Mouse (Mus musculus): ENCODE results near the gene Pdilt. TPM values are rescaled to one million over a fixed set of nuclear protein-coding genes. Genes with fewer than 3 reads are reported as not detected.

Pdilt gene
- polyA plus RNA-seq, 1 experiment, result not detected

DNA sequence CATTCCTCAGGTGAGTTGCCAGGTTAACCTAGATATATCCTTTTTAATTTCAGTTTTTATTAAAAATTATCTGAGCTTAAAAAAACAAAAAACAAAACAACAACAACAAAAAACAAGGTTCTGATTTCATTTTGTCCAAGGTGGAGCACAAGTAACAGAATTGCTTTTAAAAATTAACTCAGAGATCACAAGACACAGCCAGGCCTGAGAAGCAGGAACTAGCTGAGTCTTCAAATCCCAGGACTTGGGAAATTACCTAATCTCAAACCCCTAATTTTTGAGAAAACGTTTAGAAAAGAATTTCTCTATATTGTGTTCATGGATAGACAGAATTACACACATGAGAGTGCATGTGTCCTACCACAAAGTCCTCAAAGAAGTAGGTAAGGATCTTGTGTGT, 9.6 kb upstream of the Pdilt start:
- TF ChIP-seq CTCF (IDR thresholded peaks at IDR 0.05; ENCODE audit: low read depth, low read length) (no peak), POLR2A (IDR thresholded peaks at IDR 0.05; ENCODE audit: borderline replicate concordance, low read depth, low read length) (no peak)
- Histone ChIP-seq H3K27ac (ENCODE audit: insufficient read depth, low read depth, low read length) (no peak overlapping the region), H3K4me3 (ENCODE audit: insufficient read depth, low read length) (no peak overlapping the region), H3K4me1 (ENCODE audit: control insufficient read depth, insufficient read depth, low read length) (no peaks in the 10 kb centered on the region)

DNA sequence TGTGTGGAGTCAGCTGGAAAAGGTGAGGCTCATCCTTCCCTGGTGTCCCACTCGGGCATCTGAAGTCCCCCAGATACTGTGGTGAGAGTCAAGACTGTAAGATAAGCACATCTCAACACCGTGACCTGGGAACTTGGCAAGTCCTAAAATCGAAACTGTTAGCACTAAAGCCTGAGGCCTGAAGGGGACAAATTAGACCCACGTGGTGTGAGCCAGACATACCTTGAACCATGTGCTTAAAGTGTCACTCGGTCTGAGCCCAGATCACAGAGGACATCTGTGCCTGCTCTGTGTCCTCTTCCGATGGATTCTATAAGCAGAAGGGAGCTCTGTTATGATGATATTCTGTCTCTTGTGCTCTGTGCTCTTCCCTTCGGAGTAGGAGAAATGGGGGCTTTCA, 5.3 kb upstream of the Pdilt start:
- Histone ChIP-seq H3K27ac (ENCODE audit: insufficient read depth, low read depth, low read length) (no peak overlapping the region), H3K4me1 (ENCODE audit: control insufficient read depth, insufficient read depth, low read length) (no peaks in the 10 kb centered on the region), H3K4me3 (ENCODE audit: insufficient read depth, low read length) (no peak overlapping the region)
- no peak for TF ChIP-seq CTCF (IDR thresholded peaks at IDR 0.05; ENCODE audit: low read depth, low read length)
- TF ChIP-seq POLR2A (IDR thresholded peaks at IDR 0.05; ENCODE audit: borderline replicate concordance, low read depth, low read length), result no peak

DNA sequence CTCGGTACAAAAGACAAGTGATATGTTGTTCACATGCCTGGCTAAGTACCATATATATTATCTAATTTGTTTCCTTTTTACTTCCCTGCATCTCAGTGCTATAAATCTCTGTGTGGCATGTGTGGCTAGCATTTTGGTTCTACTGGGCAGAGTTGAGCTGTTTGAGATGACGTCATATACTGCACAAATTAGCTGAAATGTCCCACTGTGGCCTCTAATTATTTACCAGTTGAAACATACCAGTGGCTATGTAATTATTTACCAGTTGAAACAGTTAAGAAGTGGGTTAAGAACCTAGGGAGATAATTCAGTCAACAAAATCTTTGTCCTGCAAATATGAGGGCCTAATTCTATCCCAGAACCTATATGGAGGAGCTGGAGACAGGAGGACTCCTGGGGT, 4.3 kb upstream of the Pdilt start:
- TF ChIP-seq CTCF (IDR thresholded peaks at IDR 0.05; ENCODE audit: low read depth, low read length), result no peak
- no peak for TF ChIP-seq POLR2A (IDR thresholded peaks at IDR 0.05; ENCODE audit: borderline replicate concordance, low read depth, low read length)
- H3K27ac ChIP-seq (ENCODE audit: insufficient read depth, low read depth, low read length), result no peak overlapping the region
- no peaks in the 10 kb centered on the region for H3K4me1 ChIP-seq (ENCODE audit: control insufficient read depth, insufficient read depth, low read length)
- H3K4me3 ChIP-seq (ENCODE audit: insufficient read depth, low read length), result no peak overlapping the region

DNA sequence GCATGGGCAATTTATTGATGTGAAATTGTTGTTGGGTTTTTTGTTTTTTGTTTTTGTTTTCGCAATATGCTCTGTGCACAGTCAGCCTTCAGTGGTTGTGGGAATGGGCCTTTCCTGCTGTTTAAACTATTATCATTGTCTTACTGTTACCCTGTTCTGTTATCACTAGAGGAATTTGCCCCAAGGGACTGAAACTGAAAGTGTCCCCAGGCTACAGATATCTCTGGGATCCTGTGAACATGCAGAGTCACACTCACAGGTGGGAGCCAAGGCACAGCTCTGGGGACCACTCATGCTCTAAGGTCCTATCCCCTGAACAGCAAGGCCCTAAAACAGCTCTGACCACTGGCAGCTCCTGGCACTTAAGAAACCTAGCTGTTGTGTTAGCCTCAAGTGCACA, 3.8 kb upstream of the Pdilt start:
- Histone ChIP-seq H3K4me3 (ENCODE audit: insufficient read depth, low read length) (no peak overlapping the region), H3K27ac (ENCODE audit: insufficient read depth, low read depth, low read length) (no peak overlapping the region)
- TF ChIP-seq POLR2A (IDR thresholded peaks at IDR 0.05; ENCODE audit: borderline replicate concordance, low read depth, low read length) (no peak), CTCF (IDR thresholded peaks at IDR 0.05; ENCODE audit: low read depth, low read length) (no peak)

DNA sequence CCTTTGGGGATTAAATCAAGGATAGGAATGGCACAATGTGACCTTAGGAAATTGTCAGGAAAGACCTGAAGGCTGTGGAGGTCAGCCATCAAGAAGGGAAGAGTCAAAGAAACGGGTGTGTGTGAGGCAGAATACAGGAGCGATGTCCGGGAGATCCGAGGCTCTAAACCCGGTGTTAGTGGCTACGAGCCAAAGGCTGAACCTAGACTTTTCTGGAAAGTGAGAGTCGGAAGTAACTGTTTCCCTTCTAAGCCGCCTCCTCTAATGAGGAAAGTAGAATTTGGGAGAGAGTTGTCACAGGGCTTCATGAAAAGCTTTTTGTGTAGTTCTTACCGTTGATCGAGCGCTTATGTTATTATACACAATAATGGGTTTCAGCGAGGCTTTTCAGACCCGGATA, 3.2 kb upstream of the Pdilt start:
- H3K4me3 ChIP-seq (ENCODE audit: insufficient read depth, low read length), result no peak overlapping the region
- H3K27ac ChIP-seq (ENCODE audit: insufficient read depth, low read depth, low read length), result no peak overlapping the region
- no peaks in the 10 kb centered on the region for H3K4me1 ChIP-seq (ENCODE audit: control insufficient read depth, insufficient read depth, low read length)
- no peak for TF ChIP-seq POLR2A (IDR thresholded peaks at IDR 0.05; ENCODE audit: borderline replicate concordance, low read depth, low read length)
- TF ChIP-seq CTCF (IDR thresholded peaks at IDR 0.05; ENCODE audit: low read depth, low read length), result no peak

More for the DNA sequence above, 3.8 kb upstream of the Pdilt start:
- H3K4me1 ChIP-seq (ENCODE audit: control insufficient read depth, insufficient read depth, low read length), result no peaks in the 10 kb centered on the region

DNA sequence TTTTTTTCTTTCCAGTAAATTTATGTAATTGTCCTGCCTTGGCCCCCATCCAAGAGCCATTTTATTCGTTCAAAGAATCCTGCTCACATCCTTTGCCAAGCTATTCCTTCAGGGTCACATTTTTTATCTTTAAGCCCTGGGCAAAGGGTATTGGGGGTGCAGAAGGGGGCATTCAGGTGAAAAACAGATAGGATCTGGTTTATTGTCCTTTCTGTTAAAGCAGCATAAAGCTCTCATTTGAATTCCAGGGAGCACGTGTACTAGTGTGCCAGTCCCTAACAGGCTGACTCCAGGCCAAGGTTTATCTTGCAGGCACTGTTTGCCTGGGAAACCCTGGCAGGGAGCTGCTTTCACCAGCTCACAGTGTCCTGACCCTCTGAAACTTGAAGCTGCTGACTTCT, 2.6 kb upstream of the Pdilt start:
- TF ChIP-seq CTCF (IDR thresholded peaks at IDR 0.05; ENCODE audit: low read depth, low read length) (no peak), POLR2A (IDR thresholded peaks at IDR 0.05; ENCODE audit: borderline replicate concordance, low read depth, low read length) (no peak)
- no peak overlapping the region for H3K27ac ChIP-seq (ENCODE audit: insufficient read depth, low read depth, low read length)
- H3K4me1 ChIP-seq (ENCODE audit: control insufficient read depth, insufficient read depth, low read length), result no peaks in the 10 kb centered on the region
- H3K4me3 ChIP-seq (ENCODE audit: insufficient read depth, low read length), result no peak overlapping the region

DNA sequence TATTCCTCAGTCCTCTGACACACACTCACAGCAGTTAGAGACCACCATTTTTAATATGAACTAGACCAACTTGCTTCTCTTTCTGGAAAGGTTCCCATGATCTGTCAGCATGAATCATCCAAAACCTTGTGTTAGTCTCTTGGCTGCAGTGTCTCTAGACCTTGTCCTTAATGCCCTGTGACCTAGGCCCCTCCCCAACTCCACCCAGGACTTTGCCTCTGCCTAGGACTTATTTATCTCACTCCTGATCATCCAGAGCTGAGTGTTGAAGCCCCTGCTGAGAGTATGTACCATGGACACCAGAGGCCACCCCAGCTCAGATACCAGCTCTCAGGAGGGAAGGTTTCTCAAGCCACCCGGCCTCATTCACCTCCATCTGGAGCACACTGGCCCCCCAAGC, 904 bp downstream of the Pdilt start:
- no peak overlapping the region for H3K27ac ChIP-seq (ENCODE audit: insufficient read depth, low read depth, low read length)
- no peaks in the 10 kb centered on the region for H3K4me1 ChIP-seq (ENCODE audit: control insufficient read depth, insufficient read depth, low read length)
- TF ChIP-seq CTCF (IDR thresholded peaks at IDR 0.05; ENCODE audit: low read depth, low read length) (no peak), POLR2A (IDR thresholded peaks at IDR 0.05; ENCODE audit: borderline replicate concordance, low read depth, low read length) (no peak)
- no peak overlapping the region for H3K4me3 ChIP-seq (ENCODE audit: insufficient read depth, low read length)

DNA sequence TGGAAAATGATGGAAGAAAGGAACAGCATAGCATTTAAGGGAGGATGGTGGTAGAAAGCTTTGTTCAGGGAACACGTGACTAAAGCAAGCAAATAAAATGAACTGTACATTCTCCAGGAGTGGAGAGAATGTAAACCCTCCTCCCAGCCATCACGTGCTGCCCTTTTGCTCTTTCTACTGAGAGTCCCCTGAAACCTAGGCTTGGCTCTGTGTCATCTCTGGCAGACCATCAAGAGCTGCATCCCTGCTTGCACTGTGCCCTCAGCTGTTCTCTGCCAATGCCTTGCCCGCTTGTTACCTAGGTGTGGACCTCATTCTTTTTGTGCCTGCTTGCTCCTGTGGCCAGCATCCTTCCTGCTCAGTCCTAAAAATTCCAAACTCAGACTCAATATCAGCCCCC, 1.5 kb downstream of the Pdilt start:
- no peaks in the 10 kb centered on the region for H3K4me1 ChIP-seq (ENCODE audit: control insufficient read depth, insufficient read depth, low read length)
- TF ChIP-seq CTCF (IDR thresholded peaks at IDR 0.05; ENCODE audit: low read depth, low read length) (no peak), POLR2A (IDR thresholded peaks at IDR 0.05; ENCODE audit: borderline replicate concordance, low read depth, low read length) (no peak)
- no peak overlapping the region for H3K27ac ChIP-seq (ENCODE audit: insufficient read depth, low read depth, low read length)
- no peak overlapping the region for H3K4me3 ChIP-seq (ENCODE audit: insufficient read depth, low read length)

DNA sequence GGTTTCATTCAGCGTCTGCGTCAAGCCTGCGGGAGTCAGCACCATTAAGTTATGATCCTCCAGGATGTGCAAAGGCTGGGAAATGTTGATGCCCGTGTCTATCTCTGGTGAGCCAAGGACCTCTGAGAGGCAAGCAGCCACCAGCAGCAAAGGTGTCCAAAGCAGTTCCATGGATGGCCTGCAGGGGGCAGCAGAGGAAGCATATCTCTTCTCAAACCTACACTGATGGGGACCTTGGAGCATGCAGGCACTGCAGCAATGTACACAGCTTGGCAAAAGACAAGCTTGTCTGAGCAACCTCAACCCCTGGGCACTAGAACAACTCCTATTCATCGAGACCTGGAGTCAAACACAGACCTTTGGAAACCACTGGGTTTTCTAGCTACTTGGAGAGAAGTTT, 3.6 kb downstream of the Pdilt start:
- Histone ChIP-seq H3K4me3 (ENCODE audit: insufficient read depth, low read length) (no peak overlapping the region), H3K4me1 (ENCODE audit: control insufficient read depth, insufficient read depth, low read length) (no peaks in the 10 kb centered on the region), H3K27ac (ENCODE audit: insufficient read depth, low read depth, low read length) (no peak overlapping the region)
- TF ChIP-seq CTCF (IDR thresholded peaks at IDR 0.05; ENCODE audit: low read depth, low read length), result peak; percentile 56
- TF ChIP-seq POLR2A (IDR thresholded peaks at IDR 0.05; ENCODE audit: borderline replicate concordance, low read depth, low read length), result no peak

DNA sequence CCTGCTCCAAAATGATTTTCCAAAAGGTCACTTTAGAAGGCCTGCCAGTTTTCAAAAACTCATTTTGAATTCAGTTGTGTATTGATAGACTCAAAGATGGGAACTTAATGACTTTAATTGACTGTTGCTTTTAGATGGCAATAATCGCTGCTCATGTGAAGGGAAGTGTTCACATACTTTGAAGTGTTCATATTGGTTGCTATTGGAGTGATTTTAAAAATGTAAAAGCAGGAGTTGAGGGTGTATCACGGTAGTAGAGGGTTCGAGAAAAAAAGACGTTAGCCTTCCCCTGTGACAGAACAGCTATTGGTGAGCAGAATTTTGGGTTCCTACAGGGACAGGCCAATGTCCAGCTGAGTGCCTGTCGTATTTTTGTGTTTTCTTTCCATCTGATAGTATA, 4.1 kb downstream of the Pdilt start, which contains the start of gene Acsm5:
TSS of gene Acsm5 (plus strand) at position 301 of the 400 bp plus-strand sequence.
- no peaks in the 10 kb centered on the region for H3K4me1 ChIP-seq (ENCODE audit: control insufficient read depth, insufficient read depth, low read length)
- TF ChIP-seq POLR2A (IDR thresholded peaks at IDR 0.05; ENCODE audit: borderline replicate concordance, low read depth, low read length), result no peak
- TF ChIP-seq CTCF (IDR thresholded peaks at IDR 0.05; ENCODE audit: low read depth, low read length), result no peak
- H3K27ac ChIP-seq (ENCODE audit: insufficient read depth, low read depth, low read length), result no peak within 1 kb of the TSS
- H3K4me3 ChIP-seq (ENCODE audit: insufficient read depth, low read length), result no peak within 1 kb of the TSS

DNA sequence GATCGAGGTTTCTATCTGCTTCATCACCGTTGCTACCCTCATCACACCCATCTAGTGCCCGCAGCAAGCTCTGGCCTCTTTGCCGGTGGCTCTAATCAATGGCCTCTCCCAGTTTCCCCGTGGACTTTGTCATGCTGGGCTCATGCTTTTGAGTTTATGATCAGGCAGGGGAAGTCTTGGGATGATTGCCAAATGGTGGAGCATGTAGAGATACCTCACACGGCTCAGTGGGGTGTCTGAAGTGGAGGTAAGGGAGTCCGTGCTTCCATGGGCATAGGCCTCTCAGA, 7.1 kb downstream of the Pdilt start:
- no peak for TF ChIP-seq CTCF (IDR thresholded peaks at IDR 0.05; ENCODE audit: low read depth, low read length)
- no peak for TF ChIP-seq POLR2A (IDR thresholded peaks at IDR 0.05; ENCODE audit: borderline replicate concordance, low read depth, low read length)
- H3K27ac ChIP-seq (ENCODE audit: insufficient read depth, low read depth, low read length), result no peak overlapping the region
- no peaks in the 10 kb centered on the region for H3K4me1 ChIP-seq (ENCODE audit: control insufficient read depth, insufficient read depth, low read length)
- H3K4me3 ChIP-seq (ENCODE audit: insufficient read depth, low read length), result no peak overlapping the region

Measured in bone marrow macrophage, adult 2 months (primary cell).